Mouse (Mus musculus) G1E (cell line): Measurements from ENCODE around the gene Rtl8b. TPM values are rescaled to one million over a fixed set of nuclear protein-coding genes. Genes with fewer than 3 reads are reported as not detected.

Experiments
- ATAC-seq: 2 replicates; pipeline ENCODE4 v1.8.0; 2016; ENCODE audit warnings: mild to moderate bottlenecking; ENCODE audit not compliant: insufficient number of reproducible peaks, poor library complexity, low FRiP score, severe bottlenecking; ENCODE audit errors: extremely low read depth
- DNase-seq: peaks from one replicate; pipeline ENCODE4 v3.0.0; 2012; ENCODE audit warnings: low spot score
- H3K27me3 ChIP-seq: 2 replicates; pipeline ENCODE4 v1.6.1; 2012; ENCODE audit warnings: mild to moderate bottlenecking, low read length, inconsistent platforms; ENCODE audit not compliant: insufficient read depth
- H3K36me3 ChIP-seq: replicated peaks from 2 replicates; pipeline ENCODE3; 2012; ENCODE audit warnings: mild to moderate bottlenecking, inconsistent platforms
- H3K4me1 ChIP-seq: 2 replicates; pipeline ENCODE4 v1.6.1; 2012; ENCODE audit warnings: low read depth, low read length, inconsistent platforms, mixed read lengths; ENCODE audit not compliant: insufficient read depth
- H3K4me3 ChIP-seq: 2 replicates; pipeline ENCODE4 v1.5.1; 2012; ENCODE audit warnings: low read depth, mild to moderate bottlenecking, inconsistent platforms, low read length, moderate library complexity, mixed read lengths
- H3K9me3 ChIP-seq: replicated peaks from 2 replicates; pipeline ENCODE4 v1.6.1; 2012; ENCODE audit warnings: inconsistent platforms
- CTCF ChIP-seq: IDR thresholded peaks from 2 replicates; pipeline ENCODE4 v1.5.1; 2012; ENCODE audit warnings: low read depth, low read length, inconsistent platforms, mixed read lengths
- GATA1 ChIP-seq: IDR thresholded peaks from 2 replicates; pipeline ENCODE4 v1.6.1; 2012; ENCODE audit warnings: borderline replicate concordance, low read length, inconsistent platforms, mixed read lengths
- GATA2 ChIP-seq: IDR thresholded peaks from 2 replicates; pipeline ENCODE4 v1.6.1; 2012; ENCODE audit warnings: low read depth, low read length, inconsistent platforms, borderline replicate concordance
- POLR2AphosphoS5 ChIP-seq: IDR thresholded peaks from 2 replicates; pipeline ENCODE4 v1.6.1; 2012; ENCODE audit warnings: low read depth, low read length, inconsistent platforms; ENCODE audit not compliant: insufficient replicate concordance
- TAL1 ChIP-seq: conservative IDR thresholded peaks from 2 replicates; pipeline ENCODE4 v1.6.1; 2012; ENCODE audit warnings: low read depth, low read length, inconsistent platforms, mixed read lengths
- polyA plus RNA-seq: library from polyadenylated mRNA; stranded (reverse); fragments of >175 nt; gene quantifications from 2 replicates; pipeline ENCODE4 v1.2.3, GENCODE M21; 2012
- total RNA-seq, 2 experiments: library from RNA; stranded (forward) in 1 of 2; stranded (reverse) in 1 of 2; fragments of 200-1000 nt in 1 of 2; fragments of >200 nt in 1 of 2; fragmentation: Nextera tagmentation in 1 of 2; gene quantifications; 2 replicates each; pipeline ENCODE4 v1.2.3; 2014 to 2017

The Rtl8b gene
- total RNA-seq (2014; fragmentation: Nextera tagmentation) (not detected in 2 replicates), total RNA-seq (2017) (not detected in 2 replicates), polyA plus RNA-seq (not detected in 2 replicates)

DNA sequence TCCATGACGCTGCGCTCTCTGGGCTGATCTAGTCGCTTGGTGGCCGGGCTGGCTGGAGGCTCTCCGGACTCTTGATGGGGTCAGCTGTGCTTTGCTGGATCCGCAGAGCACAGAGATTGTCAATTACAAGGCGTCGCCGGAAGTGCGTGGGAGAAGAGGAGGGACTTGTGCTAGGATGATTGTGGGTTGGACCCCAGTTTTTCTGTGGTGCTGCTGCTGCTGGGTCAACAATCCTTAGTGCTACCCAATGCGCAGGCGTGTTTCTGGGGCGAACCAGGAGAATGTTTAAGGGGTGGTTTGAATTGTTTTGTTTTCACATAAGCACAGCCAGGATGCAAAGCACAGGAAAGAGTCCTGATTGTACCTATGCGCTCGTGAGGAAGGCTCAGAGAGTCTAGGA is at the start of gene Rtl8b:
Rtl8b (minus strand) TSS at position 115 of the 400 bp plus-strand sequence.
- DNase-seq = no peak
- Histone ChIP-seq H3K9me3 (no peaks in the 10 kb centered on the region), H3K4me1 (no peaks in the 10 kb centered on the region), H3K36me3 (no peaks in the 10 kb centered on the region), H3K27me3 (no peaks in the 10 kb centered on the region), H3K4me3 (no peak within 1 kb of the TSS)
- ATAC-seq = no peak
- TF ChIP-seq TAL1 (no peak), CTCF (no peak), GATA1 (no peak), GATA2 (no peak), POLR2AphosphoS5 (no peak)

DNA sequence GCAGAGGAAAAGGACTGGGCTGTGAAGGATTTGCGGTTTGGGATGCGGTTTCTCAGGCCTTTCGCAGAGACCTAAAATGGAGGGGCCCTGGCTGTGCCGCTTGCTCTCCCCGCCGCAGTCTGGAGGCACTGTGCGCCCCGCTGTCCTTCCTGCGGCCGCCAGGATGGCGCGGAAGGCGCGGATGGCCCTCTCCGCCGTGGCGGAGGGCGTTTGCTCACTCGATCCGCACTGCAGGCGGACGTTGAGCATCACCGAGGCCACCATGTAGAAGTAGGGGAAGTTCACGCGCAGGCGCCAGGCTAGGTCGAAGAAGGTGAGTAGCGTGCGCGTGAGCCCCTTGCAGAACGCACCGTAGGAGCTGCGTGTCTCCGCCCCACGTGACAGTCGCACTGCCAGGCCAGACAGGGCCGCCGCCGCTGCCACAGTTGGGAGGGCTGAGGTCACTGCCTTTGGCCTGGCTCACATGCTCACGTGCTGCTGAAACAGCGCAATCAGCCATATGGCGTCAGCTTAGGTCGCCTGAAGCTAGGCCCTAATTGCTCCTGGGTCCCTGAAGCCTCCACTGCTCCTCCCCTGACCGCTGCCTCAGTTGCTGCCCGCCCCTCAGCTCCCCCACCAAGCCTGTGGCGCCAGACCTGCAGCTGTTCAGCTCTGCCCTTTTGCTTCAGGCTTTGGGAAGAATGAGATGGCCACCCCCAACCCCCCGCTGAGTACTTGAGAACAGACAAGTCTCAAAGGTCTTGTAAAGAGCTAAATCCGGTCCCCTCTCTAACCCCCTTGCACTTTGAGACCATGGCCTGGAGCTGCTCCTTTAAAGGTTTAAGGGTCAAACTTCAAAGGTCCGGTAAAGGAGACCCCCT is 46.3 kb upstream of the Rtl8b start:
- Histone ChIP-seq H3K27me3 (no peaks in the 10 kb centered on the region), H3K4me3 (no peak overlapping the region), H3K9me3 (peaks cover 6% of the 10 kb centered on the region), H3K4me1 (no peaks in the 10 kb centered on the region), H3K36me3 (no peaks in the 10 kb centered on the region)
- no peak for TF ChIP-seq GATA1
- no peak for TF ChIP-seq GATA2
- no peak for TF ChIP-seq TAL1
- no peak for TF ChIP-seq CTCF
- TF ChIP-seq POLR2AphosphoS5 = no peak
- no peak for DNase-seq
- no peak for ATAC-seq

DNA sequence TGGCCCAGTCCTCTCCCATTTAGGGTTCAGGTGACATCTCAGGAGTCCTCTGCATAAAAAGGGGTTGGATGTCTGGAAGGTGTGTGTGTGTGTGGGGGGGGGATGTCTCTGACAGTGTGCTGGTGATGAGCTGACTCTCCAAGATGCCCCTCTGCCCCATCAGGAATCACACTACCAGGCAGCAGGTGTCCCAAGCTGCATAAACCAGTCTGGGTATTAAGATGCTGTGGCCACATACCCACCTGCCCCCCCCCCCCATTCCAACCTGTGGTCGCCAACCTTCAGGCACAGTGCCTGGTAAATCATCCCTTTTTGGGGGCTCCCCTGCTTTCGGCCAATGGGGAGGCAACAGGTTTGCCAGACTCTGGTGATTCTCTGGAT is 45.7 kb upstream of the Rtl8b start:
- ATAC-seq (no peak), DNase-seq (no peak)
- Histone ChIP-seq H3K4me3 (no peak overlapping the region), H3K27me3 (no peaks in the 10 kb centered on the region), H3K4me1 (no peaks in the 10 kb centered on the region), H3K9me3 (peaks cover 6% of the 10 kb centered on the region), H3K36me3 (no peaks in the 10 kb centered on the region)
- TF ChIP-seq CTCF (no peak), GATA1 (no peak), GATA2 (no peak), TAL1 (no peak), POLR2AphosphoS5 (no peak)

DNA sequence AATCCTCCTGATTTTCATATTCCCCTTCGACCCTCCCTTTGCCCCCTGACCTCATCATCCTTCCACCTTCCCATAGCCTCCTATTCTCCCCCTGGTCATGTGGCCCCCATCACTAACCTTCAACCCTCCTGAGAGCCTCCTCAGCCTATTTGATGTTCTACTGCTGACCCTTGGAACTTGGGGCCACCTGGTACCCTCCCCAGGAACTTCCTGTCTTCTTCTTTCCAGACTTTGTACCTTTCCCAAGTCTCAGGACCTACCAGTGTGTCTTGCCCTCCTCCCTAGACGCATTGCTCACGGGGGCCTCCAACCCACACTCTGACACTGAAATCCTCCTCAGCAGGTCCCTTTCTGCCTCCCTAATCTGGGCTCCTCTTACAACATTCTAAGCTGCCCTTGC is 32.5 kb upstream of the Rtl8b start:
- ATAC-seq (no peak), DNase-seq (no peak)
- H3K4me3 ChIP-seq = no peak overlapping the region
- H3K27me3 ChIP-seq = no peaks in the 10 kb centered on the region
- H3K4me1 ChIP-seq = no peaks in the 10 kb centered on the region
- H3K36me3 ChIP-seq = no peaks in the 10 kb centered on the region
- H3K9me3 ChIP-seq = no peaks in the 10 kb centered on the region
- TF ChIP-seq TAL1 = no peak
- no peak for TF ChIP-seq CTCF
- TF ChIP-seq POLR2AphosphoS5 = no peak
- no peak for TF ChIP-seq GATA1
- TF ChIP-seq GATA2 = no peak

DNA sequence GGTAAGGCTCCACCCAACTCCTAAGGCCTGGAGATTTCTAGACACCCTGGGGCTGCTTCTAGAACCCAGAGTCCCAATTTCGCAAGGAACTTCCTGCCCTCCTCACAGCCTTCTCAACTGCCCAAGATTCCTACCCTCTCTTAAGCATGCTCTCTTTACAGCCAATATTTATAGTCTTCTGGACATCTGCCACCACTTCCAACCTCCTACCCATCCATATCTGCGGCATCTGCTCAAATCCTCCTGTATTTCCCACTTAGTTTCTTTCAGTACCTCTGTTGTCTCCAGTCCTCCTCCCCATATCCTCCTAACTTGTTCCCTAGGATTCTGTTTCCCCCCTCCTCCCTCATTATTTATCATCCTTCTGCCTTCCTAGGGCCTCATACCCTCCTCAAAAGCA is 29.0 kb upstream of the Rtl8b start:
- ATAC-seq (no peak), DNase-seq (no peak)
- H3K4me3 ChIP-seq = no peak overlapping the region
- H3K9me3 ChIP-seq = no peaks in the 10 kb centered on the region
- H3K27me3 ChIP-seq = no peaks in the 10 kb centered on the region
- no peak for TF ChIP-seq TAL1
- no peak for TF ChIP-seq GATA2
- no peak for TF ChIP-seq POLR2AphosphoS5
- TF ChIP-seq CTCF = no peak
- no peak for TF ChIP-seq GATA1
- H3K4me1 ChIP-seq = no peaks in the 10 kb centered on the region
- H3K36me3 ChIP-seq = no peaks in the 10 kb centered on the region

DNA sequence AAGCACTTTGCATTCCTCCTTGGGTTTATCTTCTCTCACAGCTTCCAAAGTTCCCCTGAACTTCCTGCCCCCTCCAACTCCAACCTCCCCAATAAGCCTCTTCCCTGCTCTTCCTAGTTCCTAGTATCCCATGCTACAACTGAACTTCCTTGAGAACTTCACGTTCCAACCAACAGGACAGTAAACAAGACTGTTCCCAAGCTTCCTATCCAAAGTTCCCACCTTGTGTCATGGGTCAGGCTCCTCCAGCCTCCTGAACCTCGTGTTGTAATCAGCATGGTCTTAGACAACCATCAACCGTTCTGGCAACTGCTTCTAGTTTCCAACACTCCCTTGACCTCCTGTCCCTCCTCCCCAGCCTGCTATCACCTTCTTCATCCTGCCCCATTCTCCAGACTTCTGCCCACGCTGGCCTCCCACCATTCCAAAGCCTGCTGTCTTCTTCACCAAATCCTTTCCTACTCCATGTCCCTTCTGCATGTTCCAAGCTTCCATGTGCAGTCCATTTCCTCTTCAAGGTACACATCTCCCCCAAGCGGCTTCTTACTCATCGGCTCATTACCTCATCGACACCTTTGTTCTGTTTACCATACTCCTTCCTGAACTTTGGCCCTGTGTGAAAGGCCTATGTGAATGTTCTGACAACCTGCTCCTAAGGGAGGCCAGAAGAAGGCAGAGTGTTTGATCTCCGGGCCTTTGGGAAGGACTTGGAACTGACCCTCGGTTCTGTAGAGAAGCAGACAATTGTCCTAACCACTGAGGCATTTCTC is 24.0 kb upstream of the Rtl8b start:
- H3K9me3 ChIP-seq = no peaks in the 10 kb centered on the region
- no peaks in the 10 kb centered on the region for H3K27me3 ChIP-seq
- H3K36me3 ChIP-seq = no peaks in the 10 kb centered on the region
- no peak overlapping the region for H3K4me3 ChIP-seq
- ATAC-seq (no peak), DNase-seq (no peak)
- no peaks in the 10 kb centered on the region for H3K4me1 ChIP-seq
- no peak for TF ChIP-seq CTCF
- TF ChIP-seq GATA1 = no peak
- no peak for TF ChIP-seq TAL1
- TF ChIP-seq GATA2 = no peak
- TF ChIP-seq POLR2AphosphoS5 = no peak
